Mouse (Mus musculus) limb, embryonic 10.5 days (tissue): Measurements from ENCODE around the gene Map1s. TPM values are rescaled to one million over a fixed set of nuclear protein-coding genes. Genes with fewer than 3 reads are reported as not detected.

Source experiments
- DNase-seq: peaks from one replicate; pipeline ENCODE4 v3.0.0-alpha.2; 2017; ENCODE audit warnings: low spot score
- H3K27ac ChIP-seq: fragments of 300-500 bp; sonication (generic); 2 replicates; pipeline ENCODE4 v1.5.1; 2016; ENCODE audit warnings: mild to moderate bottlenecking
- H3K27me3 ChIP-seq: fragments of 300-500 bp; sonication (generic); 2 replicates; pipeline ENCODE4 v1.6.1; 2016; ENCODE audit warnings: low read depth, mild to moderate bottlenecking; ENCODE audit not compliant: poor library complexity, severe bottlenecking
- H3K36me3 ChIP-seq: fragments of 300-500 bp; sonication (generic); 2 replicates; pipeline ENCODE4 v1.6.1; 2016; ENCODE audit warnings: mild to moderate bottlenecking, moderate library complexity
- H3K4me1 ChIP-seq: fragments of 300-500 bp; sonication (generic); 2 replicates; pipeline ENCODE4 v1.6.1; 2016
- H3K4me3 ChIP-seq: fragments of 300-500 bp; sonication (generic); 2 replicates; pipeline ENCODE4 v1.5.1; 2016; ENCODE audit warnings: mild to moderate bottlenecking, moderate library complexity
- H3K9me3 ChIP-seq: fragments of 300-500 bp; sonication (generic); replicated peaks from 2 replicates; pipeline ENCODE4 v1.6.1; 2016; ENCODE audit warnings: mild to moderate bottlenecking
- WGBS: fragments of 180-500 bp; shearing (Covaris S2); methylation state at CpG from one replicate; pipeline ENCODE4 v1.1.7; 2016; 5-methylcytosine and 5-hydroxymethylcytosine counted together
- polyA plus RNA-seq: library from polyadenylated mRNA; unstranded; fragments of >200 nt; fragmentation: Nextera tagmentation; extraction: Ambion mirVana; gene quantifications from 2 replicates; pipeline ENCODE4 v1.2.1, GENCODE M21; 2016

The Map1s gene
- polyA plus RNA-seq, 1 experiment from 2014 or later = 67.8 TPM

GRCm38 (mm10) chr8:70896316-70897020 lies 9.3 kb upstream of the Map1s start:
- peaks cover 37% of the 10 kb centered on the region for H3K36me3 ChIP-seq
- peak overlapping the region; percentile 96 for H3K27ac ChIP-seq
- no peaks in the 10 kb centered on the region for H3K9me3 ChIP-seq
- peak overlapping the region; percentile 83 for H3K4me3 ChIP-seq
- 5% methylated on average over 25 of the region's 25 CpGs for WGBS
- peaks cover 36% of the 10 kb centered on the region for H3K27me3 ChIP-seq
- no peak for DNase-seq
- H3K4me1 ChIP-seq = peaks cover 47% of the 10 kb centered on the region

DNA sequence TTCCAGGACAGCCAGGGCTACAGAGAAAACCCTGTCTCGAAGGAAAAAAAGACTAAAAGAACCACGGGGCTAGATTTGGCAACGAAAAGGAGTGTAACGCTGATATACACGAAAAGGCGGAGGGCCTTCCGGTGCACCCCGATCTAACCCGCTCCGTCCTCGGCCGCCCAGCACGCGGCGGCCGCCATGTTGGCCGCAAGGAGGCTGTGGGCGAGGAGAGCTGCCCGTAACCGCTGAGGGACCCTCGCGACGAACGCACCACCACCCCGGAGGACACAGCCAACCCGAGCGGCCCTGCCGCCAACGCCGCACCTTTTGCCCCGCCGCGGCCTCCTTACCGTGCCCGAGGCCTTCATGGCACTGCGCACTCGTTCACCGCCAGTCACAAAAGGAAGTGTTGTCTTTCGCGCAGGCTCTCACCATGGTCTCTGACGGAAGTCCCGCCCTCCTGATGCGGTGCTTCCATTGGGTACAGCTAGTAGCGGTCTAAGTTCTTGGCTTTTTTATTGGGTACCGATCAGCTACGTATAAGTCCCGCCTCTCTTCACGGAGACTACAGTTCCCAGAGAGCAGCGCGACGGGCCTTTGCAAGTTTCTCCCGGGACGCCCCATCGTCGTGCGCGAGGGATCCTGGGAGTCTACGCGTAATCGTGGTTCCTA lies 8.6 kb upstream of the Map1s start, which contains the start of gene Rpl18a:
Gene Rpl18a (minus strand): TSS at position 392 of the 660 bp plus-strand sequence.
- H3K4me3 ChIP-seq = peak within 1 kb of the TSS; percentile 83
- H3K4me1 ChIP-seq = peaks cover 40% of the 10 kb centered on the region
- H3K9me3 ChIP-seq = no peaks in the 10 kb centered on the region
- WGBS = under 1% methylated on average over 60 of the region's 60 CpGs
- H3K27me3 ChIP-seq = peaks cover 32% of the 10 kb centered on the region
- peaks cover 37% of the 10 kb centered on the region for H3K36me3 ChIP-seq
- peak; percentile 93 for DNase-seq
- H3K27ac ChIP-seq = peak within 1 kb of the TSS; percentile 96

DNA sequence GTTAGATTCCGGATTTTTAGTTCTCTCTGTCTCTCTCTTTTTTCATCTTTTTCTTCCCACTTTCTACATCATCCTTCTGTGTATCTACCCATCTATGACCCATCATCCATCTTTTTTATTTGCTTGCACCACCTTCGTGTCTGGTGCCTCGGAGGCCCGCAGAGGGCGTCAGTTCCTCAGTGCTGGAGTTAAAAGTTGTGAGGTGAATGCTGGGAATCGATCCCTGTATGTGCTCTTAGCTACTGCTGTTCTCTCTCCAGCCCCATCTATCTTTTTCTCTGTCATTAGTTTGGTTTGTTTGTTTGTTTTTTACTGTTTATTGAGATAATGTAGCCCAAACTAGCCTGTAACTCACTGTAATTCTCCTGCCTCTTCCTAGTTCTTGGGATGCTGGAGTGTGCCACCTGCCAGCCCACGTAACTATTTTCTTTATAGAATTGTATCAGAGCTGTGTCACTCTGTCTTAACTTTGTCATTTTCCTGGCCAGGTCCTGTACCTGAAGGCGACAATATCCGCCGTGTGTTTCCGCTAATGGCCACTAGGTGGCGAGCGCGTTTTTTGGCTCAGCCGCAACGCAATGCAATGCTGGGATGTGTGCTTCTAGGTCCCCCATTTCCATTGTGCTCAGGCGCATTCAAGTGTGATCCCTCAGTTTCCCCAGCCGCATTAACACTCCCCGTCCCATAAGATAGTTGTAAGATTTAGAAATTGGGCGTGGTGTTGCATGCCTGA lies 7.9 kb upstream of the Map1s start:
- under 1% methylated on average over 20 of the region's 20 CpGs for WGBS
- H3K4me3 ChIP-seq = peak overlapping the region; percentile 83
- H3K27me3 ChIP-seq = peaks cover 31% of the 10 kb centered on the region
- DNase-seq = peak; percentile 90
- H3K36me3 ChIP-seq = peaks cover 37% of the 10 kb centered on the region
- peaks cover 33% of the 10 kb centered on the region for H3K4me1 ChIP-seq
- no peaks in the 10 kb centered on the region for H3K9me3 ChIP-seq
- peak overlapping the region; percentile 96 for H3K27ac ChIP-seq

DNA sequence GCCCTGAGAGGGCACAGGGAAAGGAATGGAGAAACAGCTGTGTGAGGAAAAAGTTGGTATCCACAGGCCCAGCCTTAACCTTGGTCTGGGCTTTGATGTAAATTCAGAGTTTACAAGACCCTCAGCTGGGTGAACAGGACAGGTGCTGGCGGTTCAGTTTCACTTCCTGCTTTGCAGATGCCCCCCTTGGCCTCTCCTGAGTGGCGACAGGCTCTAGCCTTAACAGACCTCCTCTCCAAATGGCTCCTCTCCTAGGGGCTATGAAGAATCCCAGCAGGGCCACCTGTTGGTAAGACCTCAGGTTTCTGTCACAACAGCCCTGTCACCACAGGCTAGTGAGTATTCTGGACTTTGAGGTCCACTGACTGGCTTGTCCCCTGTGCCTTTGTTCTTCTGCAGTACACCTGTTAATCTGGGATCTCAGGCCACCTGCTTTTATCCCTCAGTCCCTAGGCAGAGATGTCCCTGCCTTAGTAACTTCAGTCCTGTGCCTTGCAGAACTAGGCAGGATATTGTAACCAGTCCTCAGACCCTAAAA lies 7.0 kb upstream of the Map1s start:
- Histone ChIP-seq H3K27me3 (peaks cover 30% of the 10 kb centered on the region), H3K27ac (peak overlapping the region; percentile 96), H3K4me3 (peak overlapping the region; percentile 83; the same call in 1 of the 2 replicates), H3K36me3 (peaks cover 28% of the 10 kb centered on the region), H3K4me1 (peaks cover 29% of the 10 kb centered on the region), H3K9me3 (no peaks in the 10 kb centered on the region)
- WGBS = 42% methylated on average over 2 of the region's 2 CpGs
- no peak for DNase-seq

GRCm38 (mm10) chr8:70899226-70899625 lies 6.5 kb upstream of the Map1s start:
- Histone ChIP-seq H3K27ac (0 out of 2 replicates have a peak overlapping the region, but pooled peaks have one; percentile 96), H3K27me3 (peaks cover 25% of the 10 kb centered on the region), H3K9me3 (no peaks in the 10 kb centered on the region), H3K4me3 (no peak overlapping the region), H3K4me1 (peaks cover 29% of the 10 kb centered on the region), H3K36me3 (peaks cover 23% of the 10 kb centered on the region)
- no peak for DNase-seq
- 87% methylated on average over 2 of the region's 2 CpGs for WGBS

- peaks cover 28% of the 10 kb centered on the region for H3K4me1 ChIP-seq
- DNase-seq = no peak
- H3K27ac ChIP-seq = no peak overlapping the region
- H3K27me3 ChIP-seq = peaks cover 17% of the 10 kb centered on the region; the same call in 1 of the 2 replicates
- no peak overlapping the region for H3K4me3 ChIP-seq
- 87% methylated on average over 2 of the region's 2 CpGs for WGBS
- peaks cover 6% of the 10 kb centered on the region for H3K36me3 ChIP-seq
- H3K9me3 ChIP-seq = no peaks in the 10 kb centered on the region
These were observed 4.8 kb upstream of the Map1s start for GRCm38 (mm10) chr8:70900872-70901387.

GRCm38 (mm10) chr8:70902211-70902610 lies 3.5 kb upstream of the Map1s start:
- Histone ChIP-seq H3K4me3 (no peak overlapping the region), H3K4me1 (peaks cover 32% of the 10 kb centered on the region), H3K9me3 (no peaks in the 10 kb centered on the region), H3K27me3 (peaks cover 17% of the 10 kb centered on the region; the same call in 1 of the 2 replicates), H3K36me3 (no peaks in the 10 kb centered on the region), H3K27ac (no peak overlapping the region)
- DNase-seq = no peak
- 48% methylated on average over 5 of the region's 5 CpGs for WGBS

DNA sequence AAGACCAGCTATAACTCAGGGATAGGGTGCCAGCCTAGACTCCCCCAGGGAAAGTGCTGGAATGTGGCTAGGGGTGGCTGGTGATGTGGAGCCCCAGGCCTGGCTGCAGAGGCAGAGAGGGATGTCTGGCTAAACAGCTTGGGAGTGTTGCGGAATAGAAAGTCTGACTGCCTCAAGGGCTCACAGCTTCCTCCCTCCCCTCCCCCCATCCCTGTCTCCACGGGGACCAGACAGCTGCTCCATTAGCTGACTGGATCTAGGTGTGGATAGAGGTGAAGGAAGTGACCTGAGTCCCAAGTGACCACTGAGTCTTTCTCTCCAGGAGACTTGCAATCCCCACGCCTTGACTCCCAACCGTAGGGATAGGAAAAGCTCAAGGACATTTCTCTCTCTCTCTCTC lies 2.6 kb upstream of the Map1s start:
- Histone ChIP-seq H3K36me3 (0 out of 2 replicates have a peak, but pooled peaks cover 4% of the 10 kb centered on the region), H3K4me3 (no peak overlapping the region), H3K27ac (no peak overlapping the region), H3K27me3 (peaks cover 17% of the 10 kb centered on the region; the same call in 1 of the 2 replicates), H3K4me1 (peaks cover 32% of the 10 kb centered on the region), H3K9me3 (no peaks in the 10 kb centered on the region)
- WGBS = 41% methylated on average over 4 of the region's 4 CpGs
- DNase-seq = no peak

GRCm38 (mm10) chr8:70903582-70903981 lies 2.1 kb upstream of the Map1s start:
- Histone ChIP-seq H3K9me3 (no peaks in the 10 kb centered on the region), H3K4me1 (peaks cover 27% of the 10 kb centered on the region), H3K36me3 (0 out of 2 replicates have a peak, but pooled peaks cover 4% of the 10 kb centered on the region), H3K27me3 (peaks cover 17% of the 10 kb centered on the region; the same call in 1 of the 2 replicates), H3K4me3 (no peak overlapping the region), H3K27ac (no peak overlapping the region; the same call in 1 of the 2 replicates)
- DNase-seq = no peak

GRCm38 (mm10) chr8:70904532-70904931 lies 1.2 kb upstream of the Map1s start:
- 70% methylated on average over 4 of the region's 4 CpGs for WGBS
- H3K36me3 ChIP-seq = peaks cover 9% of the 10 kb centered on the region
- H3K9me3 ChIP-seq = no peaks in the 10 kb centered on the region
- peaks cover 17% of the 10 kb centered on the region; the same call in 1 of the 2 replicates for H3K27me3 ChIP-seq
- no peak for DNase-seq
- H3K4me3 ChIP-seq = no peak overlapping the region
- no peak overlapping the region for H3K27ac ChIP-seq
- H3K4me1 ChIP-seq = peaks cover 21% of the 10 kb centered on the region

DNA sequence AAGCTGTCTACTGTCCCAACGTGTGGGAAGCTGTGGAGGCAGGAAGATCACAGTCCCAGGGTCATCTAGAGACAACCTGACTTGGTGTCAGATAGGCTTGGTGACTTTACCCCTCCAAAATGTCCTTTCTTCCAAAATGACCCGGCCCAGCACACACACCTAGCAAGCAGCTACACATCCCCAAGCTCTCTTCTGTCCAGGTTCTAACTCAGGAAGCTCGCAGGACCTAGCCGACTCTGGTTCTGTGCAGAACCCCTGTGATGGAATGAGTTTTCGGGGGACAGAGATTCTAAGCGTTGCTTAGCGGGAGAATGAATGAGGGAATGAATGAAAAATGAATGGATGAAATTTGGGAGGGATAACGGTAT lies 285 bp upstream of the Map1s start:
- 21% methylated on average over 8 of the region's 8 CpGs for WGBS
- H3K27ac ChIP-seq = peak overlapping the region; percentile 97
- peaks cover 21% of the 10 kb centered on the region for H3K4me1 ChIP-seq
- DNase-seq = no peak
- H3K4me3 ChIP-seq = peak overlapping the region; percentile 86
- H3K27me3 ChIP-seq = peaks cover 17% of the 10 kb centered on the region; the same call in 1 of the 2 replicates
- peaks cover 12% of the 10 kb centered on the region for H3K36me3 ChIP-seq
- H3K9me3 ChIP-seq = no peaks in the 10 kb centered on the region

DNA sequence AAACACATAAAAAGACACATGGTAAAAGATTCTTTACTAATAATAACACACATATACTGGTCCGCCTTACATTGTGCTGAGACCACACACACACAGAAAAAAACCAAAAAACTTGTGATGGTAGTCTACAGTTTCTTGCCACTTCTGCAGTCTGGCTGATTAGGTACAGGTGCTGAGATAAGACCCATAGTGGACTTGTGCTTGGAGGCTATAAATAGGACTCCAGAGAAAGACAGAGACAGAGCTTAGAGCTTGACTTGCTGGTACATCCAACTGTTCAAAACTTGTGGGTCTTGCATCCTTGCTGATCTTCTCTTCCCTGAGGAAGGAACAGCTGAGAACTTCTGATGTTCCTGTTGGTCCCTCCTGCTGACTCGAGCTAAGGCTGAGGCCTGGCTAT lies 1.8 kb downstream of the Map1s start:
- WGBS = 88% methylated on average over 2 of the region's 2 CpGs
- Histone ChIP-seq H3K9me3 (no peaks in the 10 kb centered on the region), H3K27ac (no peak overlapping the region), H3K4me1 (peaks cover 21% of the 10 kb centered on the region), H3K36me3 (peaks cover 32% of the 10 kb centered on the region), H3K4me3 (no peak overlapping the region), H3K27me3 (0 out of 2 replicates have a peak, but pooled peaks cover 11% of the 10 kb centered on the region)
- DNase-seq = no peak
